Mouse (Mus musculus) neural tube, embryonic 14.5 days (tissue): ENCODE measurements around the gene Ccdc141. TPM values are rescaled to one million over a fixed set of nuclear protein-coding genes. Genes with fewer than 3 reads are reported as not detected.

Experiments used
- ATAC-seq: fragments of 200-750 bp; cut with Nextera tagmentation; 2 replicates; pipeline ENCODE4 v1.8.0; 2017; ENCODE audit warnings: low read depth, mild to moderate bottlenecking, moderate TSS enrichment, moderate library complexity
- H3K27ac ChIP-seq: fragments of 300-500 bp; sonication (generic); 2 replicates; pipeline ENCODE4 v1.5.1; 2014; ENCODE audit warnings: low read depth, mild to moderate bottlenecking, control low read depth, low read length, moderate library complexity, mixed read lengths
- H3K27me3 ChIP-seq: fragments of 300-500 bp; sonication (generic); 2 replicates; pipeline ENCODE4 v1.6.1; 2014; ENCODE audit warnings: low read length; ENCODE audit not compliant: control insufficient read depth, insufficient read depth
- H3K36me3 ChIP-seq: fragments of 300-500 bp; sonication (generic); 2 replicates; pipeline ENCODE4 v1.6.1; 2014; ENCODE audit warnings: low read length, mixed read lengths; ENCODE audit not compliant: control insufficient read depth, insufficient read depth
- H3K4me1 ChIP-seq: fragments of 300-500 bp; sonication (generic); 2 replicates; pipeline ENCODE4 v1.6.1; 2014; ENCODE audit warnings: low read length; ENCODE audit not compliant: control insufficient read depth, insufficient read depth
- H3K4me2 ChIP-seq: fragments of 300-500 bp; sonication (generic); 2 replicates; pipeline ENCODE4 v1.6.1; 2014; ENCODE audit warnings: mild to moderate bottlenecking, low read depth, low read length, control low read depth
- H3K4me3 ChIP-seq: fragments of 300-500 bp; sonication (generic); 2 replicates; pipeline ENCODE4 v1.5.1; 2014; ENCODE audit warnings: low read depth, low read length, control low read depth, mixed read lengths
- H3K9ac ChIP-seq: fragments of 300-500 bp; sonication (generic); replicated peaks from 2 replicates; pipeline ENCODE4 v1.6.1; 2014; ENCODE audit warnings: low read depth, mild to moderate bottlenecking, control low read depth, low read length, mixed read lengths
- H3K9me3 ChIP-seq: fragments of 300-500 bp; sonication (generic); 2 replicates; pipeline ENCODE4 v1.6.1; 2016; ENCODE audit warnings: low read length; ENCODE audit not compliant: control insufficient read depth
- whole genome bisulfite sequencing: fragments of 180-500 bp; shearing (Covaris S2); extraction: QIAGEN DNeasy Blood & Tissue Kit; methylation state at CpG from one replicate; pipeline ENCODE4 v1.1.7; 2014; 5-methylcytosine and 5-hydroxymethylcytosine counted together
- polyA plus RNA-seq: library from polyadenylated mRNA; unstranded; fragments of >200 nt; fragmentation: Nextera tagmentation; extraction: Ambion mirVana; gene quantifications from 2 replicates; pipeline ENCODE4 v1.2.1, GENCODE M21; 2014

Ccdc141 gene
- polyA plus RNA-seq, 1 experiment from 2014 or later: 5.7 TPM

GRCm38 (mm10) chr2:77162135-77162534 is 8.3 kb downstream of the Ccdc141 start:
- 83% methylated on average over 3 of the region's 3 CpGs for WGBS
- Histone ChIP-seq H3K27ac (no peak overlapping the region), H3K9ac (no peak overlapping the region), H3K4me2 (no peak overlapping the region), H3K36me3 (no peaks in the 10 kb centered on the region), H3K27me3 (no peaks in the 10 kb centered on the region), H3K4me3 (no peak overlapping the region), H3K4me1 (no peaks in the 10 kb centered on the region), H3K9me3 (no peaks in the 10 kb centered on the region)
- ATAC-seq: no peak

- ATAC-seq: no peak
- no peak overlapping the region for H3K9ac ChIP-seq
- no peak overlapping the region for H3K27ac ChIP-seq
- WGBS: 90% methylated on average over 4 of the region's 4 CpGs
- H3K4me1 ChIP-seq: no peaks in the 10 kb centered on the region
- no peak overlapping the region for H3K4me3 ChIP-seq
- H3K4me2 ChIP-seq: no peak overlapping the region
- no peaks in the 10 kb centered on the region for H3K27me3 ChIP-seq
- H3K9me3 ChIP-seq: no peaks in the 10 kb centered on the region
- H3K36me3 ChIP-seq: no peaks in the 10 kb centered on the region
Observed at GRCm38 (mm10) chr2:77157546-77157945, 12.9 kb downstream of the Ccdc141 start.

- H3K27me3 ChIP-seq: no peaks in the 10 kb centered on the region
- peaks cover 5% of the 10 kb centered on the region; the same call in 1 of the 2 replicates for H3K4me1 ChIP-seq
- WGBS: 85% methylated on average over 4 of the region's 4 CpGs
- no peak overlapping the region for H3K4me3 ChIP-seq
- no peak overlapping the region for H3K4me2 ChIP-seq
- H3K36me3 ChIP-seq: no peaks in the 10 kb centered on the region
- no peak overlapping the region for H3K9ac ChIP-seq
- ATAC-seq: no peak
- no peak overlapping the region for H3K27ac ChIP-seq
- H3K9me3 ChIP-seq: no peaks in the 10 kb centered on the region
Observed at GRCm38 (mm10) chr2:77154080-77154479, 16.4 kb downstream of the Ccdc141 start.

GRCm38 (mm10) chr2:77151255-77151654 is 19.2 kb downstream of the Ccdc141 start:
- H3K4me2 ChIP-seq: no peak overlapping the region
- H3K27me3 ChIP-seq: no peaks in the 10 kb centered on the region
- H3K27ac ChIP-seq: no peak overlapping the region
- 85% methylated on average over 8 of the region's 8 CpGs for WGBS
- H3K4me1 ChIP-seq: peaks cover 5% of the 10 kb centered on the region; the same call in 1 of the 2 replicates
- no peaks in the 10 kb centered on the region for H3K9me3 ChIP-seq
- ATAC-seq: no peak
- H3K4me3 ChIP-seq: no peak overlapping the region
- no peaks in the 10 kb centered on the region for H3K36me3 ChIP-seq
- no peak overlapping the region for H3K9ac ChIP-seq

- Histone ChIP-seq H3K27me3 (no peaks in the 10 kb centered on the region), H3K9me3 (no peaks in the 10 kb centered on the region), H3K4me2 (no peak overlapping the region), H3K36me3 (no peaks in the 10 kb centered on the region), H3K4me1 (peaks cover 5% of the 10 kb centered on the region; the same call in 1 of the 2 replicates), H3K9ac (no peak overlapping the region), H3K27ac (no peak overlapping the region; the same call in 1 of the 2 replicates), H3K4me3 (no peak overlapping the region)
- 56% methylated on average over 2 of the region's 2 CpGs for WGBS
- no peak for ATAC-seq
Observed at GRCm38 (mm10) chr2:77149576-77149975, 20.9 kb downstream of the Ccdc141 start.

- no peaks in the 10 kb centered on the region for H3K9me3 ChIP-seq
- peaks cover 5% of the 10 kb centered on the region; the same call in 1 of the 2 replicates for H3K4me1 ChIP-seq
Observed at GRCm38 (mm10) chr2:77148215-77148614, 22.2 kb downstream of the Ccdc141 start.

GRCm38 (mm10) chr2:77146968-77147367 is 23.5 kb downstream of the Ccdc141 start:
- Histone ChIP-seq H3K4me3 (no peak overlapping the region), H3K4me2 (no peak overlapping the region), H3K36me3 (no peaks in the 10 kb centered on the region), H3K9ac (no peak overlapping the region), H3K9me3 (no peaks in the 10 kb centered on the region), H3K4me1 (peaks cover 5% of the 10 kb centered on the region; the same call in 1 of the 2 replicates), H3K27me3 (no peaks in the 10 kb centered on the region), H3K27ac (no peak overlapping the region)
- no peak for ATAC-seq
- 81% methylated on average over 2 of the region's 2 CpGs for WGBS

More at GRCm38 (mm10) chr2:77148215-77148614, 22.2 kb downstream of the Ccdc141 start:
- no peaks in the 10 kb centered on the region for H3K36me3 ChIP-seq
- H3K4me2 ChIP-seq: no peak overlapping the region
- WGBS: 62% methylated on average over 4 of the region's 4 CpGs
- ATAC-seq: no peak
- no peaks in the 10 kb centered on the region for H3K27me3 ChIP-seq
- H3K27ac ChIP-seq: 0 out of 2 replicates have a peak overlapping the region, but pooled peaks have one; percentile 18
- no peak overlapping the region for H3K4me3 ChIP-seq
- no peak overlapping the region for H3K9ac ChIP-seq

- Histone ChIP-seq H3K9me3 (no peaks in the 10 kb centered on the region), H3K27ac (no peak overlapping the region), H3K4me2 (no peak overlapping the region), H3K27me3 (no peaks in the 10 kb centered on the region), H3K9ac (no peak overlapping the region), H3K36me3 (no peaks in the 10 kb centered on the region), H3K4me1 (peaks cover 5% of the 10 kb centered on the region; the same call in 1 of the 2 replicates), H3K4me3 (no peak overlapping the region)
- WGBS: 81% methylated on average over 3 of the region's 3 CpGs
- ATAC-seq: no peak
Observed at GRCm38 (mm10) chr2:77146291-77146690, 24.1 kb downstream of the Ccdc141 start.

- no peak overlapping the region for H3K4me3 ChIP-seq
- H3K27me3 ChIP-seq: no peaks in the 10 kb centered on the region
- no peaks in the 10 kb centered on the region for H3K36me3 ChIP-seq
- ATAC-seq: no peak
- WGBS: 50% methylated on average over 6 of the region's 6 CpGs
- no peak overlapping the region for H3K9ac ChIP-seq
- H3K27ac ChIP-seq: no peak overlapping the region
- H3K9me3 ChIP-seq: no peaks in the 10 kb centered on the region
- no peak overlapping the region for H3K4me2 ChIP-seq
- no peaks in the 10 kb centered on the region for H3K4me1 ChIP-seq
Observed at GRCm38 (mm10) chr2:77143536-77143935, 26.9 kb downstream of the Ccdc141 start.
